Mouse (Mus musculus) ES-E14 (cell line): ENCODE measurements around the gene Nup93. TPM values are rescaled to one million over a fixed set of nuclear protein-coding genes. Genes with fewer than 3 reads are reported as not detected.

Source experiments
- DNase-seq: peaks from one replicate; pipeline ENCODE4 v3.0.0-alpha.2; 2013; ENCODE audit warnings: low read depth, low spot score
- H3K27ac ChIP-seq: 2 replicates; pipeline ENCODE4 v1.5.1; 2012; ENCODE audit warnings: low read depth, mild to moderate bottlenecking, low read length, moderate library complexity, mixed read lengths; ENCODE audit not compliant: poor library complexity, insufficient read depth, severe bottlenecking
- H3K36me3 ChIP-seq: 2 replicates; pipeline ENCODE4 v1.6.1; 2012; ENCODE audit warnings: mild to moderate bottlenecking, low read length, moderate library complexity, mixed read lengths; ENCODE audit not compliant: control insufficient read depth, poor library complexity, insufficient read depth, severe bottlenecking
- H3K4me1 ChIP-seq, 2 experiments: fragments of 150-350 bp in 1 of 2; sonication (generic) in 1 of 2; 2 replicates each; pipeline ENCODE4 v1.6.1; 2012; ENCODE audit warnings: low read length in 2 of 2, mild to moderate bottlenecking in 1 of 2, mixed read lengths in 1 of 2; ENCODE audit not compliant: control insufficient read depth in 2 of 2, insufficient read depth in 2 of 2, poor library complexity in 1 of 2
- H3K4me3 ChIP-seq, 2 experiments: fragments of 150-350 bp in 1 of 2; sonication (generic) in 1 of 2; 2 replicates each; pipeline ENCODE4 v1.5.1; 2012; ENCODE audit warnings: low read length in 2 of 2, low read depth in 1 of 2, mild to moderate bottlenecking in 1 of 2, mixed read lengths in 1 of 2; ENCODE audit not compliant: insufficient read depth in 1 of 2, poor library complexity in 1 of 2, severe bottlenecking in 1 of 2
- H3K9ac ChIP-seq: 2 replicates; pipeline ENCODE4 v1.6.1; 2012; ENCODE audit warnings: low read depth, mild to moderate bottlenecking, low read length, mixed read lengths; ENCODE audit not compliant: poor library complexity, insufficient read depth, severe bottlenecking
- H3K9me3 ChIP-seq: fragments of 150-350 bp; sonication (generic); 2 replicates; pipeline ENCODE4 v1.6.1; 2012; ENCODE audit warnings: low read depth, mild to moderate bottlenecking, low read length; ENCODE audit not compliant: control insufficient read depth, insufficient read depth
- CHD2 ChIP-seq: IDR thresholded peaks from 2 replicates; pipeline ENCODE4 v1.6.1; 2014; ENCODE audit warnings: mild to moderate bottlenecking, low read depth, low read length, inconsistent platforms
- HCFC1 ChIP-seq: IDR thresholded peaks from 2 replicates; pipeline ENCODE4 v1.6.1; 2012; ENCODE audit warnings: low read length, inconsistent platforms, borderline replicate concordance; ENCODE audit not compliant: insufficient read depth
- MAFK ChIP-seq: IDR thresholded peaks from 2 replicates; pipeline ENCODE4 v1.6.1; 2014; ENCODE audit warnings: mild to moderate bottlenecking, low read depth, low read length, inconsistent platforms; ENCODE audit not compliant: insufficient read depth
- ZC3H11A ChIP-seq: IDR thresholded peaks from 2 replicates; pipeline ENCODE4 v1.6.1; 2012; ENCODE audit warnings: low read depth, mild to moderate bottlenecking, inconsistent platforms, low read length, borderline replicate concordance
- ZNF384 ChIP-seq: IDR thresholded peaks from 2 replicates; pipeline ENCODE4 v1.6.1; 2012; ENCODE audit warnings: low read depth, low read length, inconsistent platforms
- in situ Hi-C, 2 experiments: fragments of 600-800 bp; cut with MboI; formaldehyde crosslinking; loops; one replicate each; pipeline ENCODE4 v1.15.1; 2025; ENCODE audit warnings: low sequenced_read_pairs in 2 of 2, inconsistent platforms in 1 of 2; ENCODE audit not compliant: unreplicated experiment in 2 of 2
- total RNA-seq: library from RNA; depleted of rRNA; stranded (reverse); fragments of 300-350 nt; gene quantifications from 2 replicates; pipeline ENCODE4 v1.2.3, GENCODE M21; 2012

Gene Nup93
- total RNA-seq, 1 experiment, result 92.5 TPM

- Histone ChIP-seq H3K9me3 (no peaks in the 10 kb centered on the region), H3K27ac (no peak overlapping the region), H3K36me3 (peaks cover 16% of the 10 kb centered on the region), H3K4me1 (no peaks in the 10 kb centered on the region), H3K9ac (no peak overlapping the region), H3K4me3 (no peak overlapping the region)
- DNase-seq, result no peak
- in situ Hi-C loops, result no loop called here
- TF ChIP-seq ZNF384 (no peak), CHD2 (no peak), HCFC1 (no peak)
Measured at GRCm38 (mm10) chr8:94297101-94297500, 82.7 kb downstream of the Nup93 start.

GRCm38 (mm10) chr8:94300809-94301208, 86.4 kb downstream of the Nup93 start:
- in situ Hi-C loops, result no loop called here
- no peak for DNase-seq
- H3K9me3 ChIP-seq, result no peaks in the 10 kb centered on the region
- H3K4me1 ChIP-seq, result no peaks in the 10 kb centered on the region
- TF ChIP-seq ZNF384, result no peak
- TF ChIP-seq HCFC1, result no peak
- TF ChIP-seq ZC3H11A, result no peak
- no peak for TF ChIP-seq CHD2
- TF ChIP-seq MAFK, result no peak
- H3K27ac ChIP-seq, result no peak overlapping the region
- H3K36me3 ChIP-seq, result peaks cover 28% of the 10 kb centered on the region
- H3K4me3 ChIP-seq, result no peak overlapping the region
- H3K9ac ChIP-seq, result no peak overlapping the region

DNA sequence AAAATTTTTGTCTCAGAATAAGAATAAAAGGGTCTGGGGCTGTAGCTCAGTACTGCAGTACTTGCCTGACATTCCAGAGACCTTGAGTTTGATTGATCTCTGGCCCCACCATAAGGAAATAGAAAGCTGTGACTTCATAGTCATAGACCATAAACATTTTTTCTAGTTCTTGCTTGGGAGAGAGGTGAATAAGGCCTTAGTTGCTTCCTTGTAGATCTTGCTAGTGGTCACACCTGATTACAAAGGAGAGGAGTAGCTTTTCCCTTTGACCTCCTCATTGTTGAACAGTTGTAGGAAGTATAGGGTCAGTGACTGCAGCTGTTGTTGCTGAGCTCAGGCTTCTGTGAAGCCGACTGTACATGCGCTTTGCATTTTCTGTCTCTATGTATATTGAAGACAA, 90.0 kb downstream of the Nup93 start:
- Histone ChIP-seq H3K9me3 (no peaks in the 10 kb centered on the region), H3K4me1 (no peaks in the 10 kb centered on the region), H3K27ac (no peak overlapping the region), H3K4me3 (no peak overlapping the region), H3K36me3 (peaks cover 40% of the 10 kb centered on the region), H3K9ac (no peak overlapping the region)
- no peak for TF ChIP-seq ZC3H11A
- TF ChIP-seq CHD2, result no peak
- TF ChIP-seq HCFC1, result no peak
- TF ChIP-seq ZNF384, result no peak
- no peak for TF ChIP-seq MAFK
- no peak for DNase-seq
- in situ Hi-C loops, result no loop called here

DNA sequence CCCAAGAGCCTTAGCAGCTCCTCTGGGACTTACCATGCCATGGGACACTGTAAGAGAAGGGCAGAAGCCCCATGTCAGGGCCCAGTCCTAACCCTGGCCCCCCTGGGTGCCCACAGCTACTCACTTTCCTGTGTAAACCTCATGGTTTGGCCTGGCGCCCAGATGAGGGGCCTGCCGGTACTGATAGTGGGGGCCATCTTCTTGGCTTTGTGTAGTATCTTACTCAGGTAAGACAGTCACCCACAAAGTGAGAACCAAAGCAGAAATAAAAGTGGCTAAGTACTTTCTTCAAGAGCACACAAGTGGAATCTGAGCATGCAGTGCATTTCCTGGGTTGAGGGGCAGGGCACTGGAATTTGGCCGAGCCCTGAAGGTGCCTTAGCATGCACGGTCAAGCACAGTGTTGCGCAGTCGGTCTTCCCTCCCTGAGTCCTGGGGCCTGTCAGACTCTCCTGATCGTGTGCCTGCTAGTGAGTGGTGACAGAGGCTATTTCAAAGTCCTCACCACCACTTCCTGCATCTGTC, 92.7 kb downstream of the Nup93 start:
- in situ Hi-C loops, result no loop called here
- DNase-seq, result no peak
- no peak overlapping the region for H3K9ac ChIP-seq
- no peak overlapping the region for H3K27ac ChIP-seq
- no peak overlapping the region for H3K4me3 ChIP-seq
- no peaks in the 10 kb centered on the region for H3K4me1 ChIP-seq
- peaks cover 41% of the 10 kb centered on the region for H3K36me3 ChIP-seq
- TF ChIP-seq ZC3H11A (no peak), HCFC1 (no peak), CHD2 (no peak), MAFK (no peak), ZNF384 (no peak)
- H3K9me3 ChIP-seq, result no peaks in the 10 kb centered on the region

GRCm38 (mm10) chr8:94307652-94308051, 93.3 kb downstream of the Nup93 start:
- no peaks in the 10 kb centered on the region for H3K9me3 ChIP-seq
- in situ Hi-C loops, result no loop called here
- no peak overlapping the region for H3K4me3 ChIP-seq
- peaks cover 40% of the 10 kb centered on the region for H3K36me3 ChIP-seq
- no peaks in the 10 kb centered on the region for H3K4me1 ChIP-seq
- no peak overlapping the region for H3K9ac ChIP-seq
- no peak for DNase-seq
- TF ChIP-seq ZC3H11A (no peak), MAFK (no peak), HCFC1 (no peak), ZNF384 (no peak), CHD2 (no peak)
- H3K27ac ChIP-seq, result no peak overlapping the region
